Mouse (Mus musculus) heart, embryonic 14.5 days (tissue): ENCODE data around the gene Dlst. TPM values are rescaled to one million over a fixed set of nuclear protein-coding genes. Genes with fewer than 3 reads are reported as not detected.
"Not testable (repeated sequence)": the region's sequence is repeated elsewhere in the genome, so short reads cannot be mapped to it uniquely, and the experiment has no call there.

Experiments used
- ATAC-seq: fragments of 200-750 bp; cut with Nextera tagmentation; 2 replicates; pipeline ENCODE4 v1.8.0; 2017; ENCODE audit warnings: low read depth, moderate TSS enrichment; ENCODE audit not compliant: insufficient number of reproducible peaks, insufficient read depth, low FRiP score
- H3K27ac ChIP-seq, 2 experiments: fragments of 200-500 bp in 1 of 2; fragments of 300-500 bp in 1 of 2; sonication (generic) in 1 of 2; replicated peaks in 1 of 2; 2 replicates each; pipeline ENCODE4 v1.5.1; 2012 to 2014; ENCODE audit warnings: low read depth in 2 of 2, low read length in 2 of 2, control low read depth in 1 of 2, mild to moderate bottlenecking in 1 of 2, mixed read lengths in 1 of 2; ENCODE audit not compliant: control insufficient read depth in 1 of 2, insufficient read depth in 1 of 2
- H3K27me3 ChIP-seq: fragments of 300-500 bp; sonication (generic); 2 replicates; pipeline ENCODE4 v1.6.1; 2014; ENCODE audit warnings: mild to moderate bottlenecking, low read length, control low read depth; ENCODE audit not compliant: control insufficient read depth, insufficient read depth
- H3K36me3 ChIP-seq: fragments of 300-500 bp; sonication (generic); 2 replicates; pipeline ENCODE4 v1.6.1; 2014; ENCODE audit warnings: mild to moderate bottlenecking, control low read depth, low read length, mixed read lengths; ENCODE audit not compliant: control insufficient read depth, insufficient read depth
- H3K4me1 ChIP-seq, 2 experiments: fragments of 200-500 bp in 1 of 2; fragments of 300-500 bp in 1 of 2; sonication (generic) in 1 of 2; 2 replicates each; pipeline ENCODE4 v1.6.1; 2012 to 2014; ENCODE audit warnings: low read length in 2 of 2, control low read depth in 1 of 2, mixed read lengths in 1 of 2; ENCODE audit not compliant: control insufficient read depth in 2 of 2, insufficient read depth in 2 of 2
- H3K4me2 ChIP-seq: fragments of 300-500 bp; sonication (generic); 2 replicates; pipeline ENCODE4 v1.6.1; 2014; ENCODE audit warnings: mild to moderate bottlenecking, low read length
- H3K4me3 ChIP-seq, 2 experiments: fragments of 200-500 bp in 1 of 2; fragments of 300-500 bp in 1 of 2; sonication (generic) in 1 of 2; 2 replicates each; pipeline ENCODE4 v1.5.1; 2012 to 2014; ENCODE audit warnings: low read length in 2 of 2, mild to moderate bottlenecking in 2 of 2, control low read depth in 1 of 2, low read depth in 1 of 2, moderate library complexity in 1 of 2; ENCODE audit not compliant: control insufficient read depth in 1 of 2, insufficient read depth in 1 of 2
- H3K9ac ChIP-seq: fragments of 300-500 bp; sonication (generic); 2 replicates; pipeline ENCODE4 v1.6.1; 2014; ENCODE audit warnings: mild to moderate bottlenecking, low read length
- H3K9me3 ChIP-seq: fragments of 300-500 bp; sonication (generic); 2 replicates; pipeline ENCODE4 v1.6.1; 2016; ENCODE audit warnings: low read length, control low read depth; ENCODE audit not compliant: control insufficient read depth
- WGBS: fragments of 180-500 bp; shearing (Covaris S2); extraction: QIAGEN DNeasy Blood & Tissue Kit; methylation state at CpG from one replicate; pipeline ENCODE4 v1.1.7; 2014; 5-methylcytosine and 5-hydroxymethylcytosine counted together
- polyA plus RNA-seq: library from polyadenylated mRNA; unstranded; fragments of >200 nt; fragmentation: Nextera tagmentation; extraction: Ambion mirVana; gene quantifications from 2 replicates; pipeline ENCODE4 v1.2.1, GENCODE M21; 2014

Gene Dlst
- polyA plus RNA-seq, 1 experiment from 2014 or later, result 197 TPM

DNA sequence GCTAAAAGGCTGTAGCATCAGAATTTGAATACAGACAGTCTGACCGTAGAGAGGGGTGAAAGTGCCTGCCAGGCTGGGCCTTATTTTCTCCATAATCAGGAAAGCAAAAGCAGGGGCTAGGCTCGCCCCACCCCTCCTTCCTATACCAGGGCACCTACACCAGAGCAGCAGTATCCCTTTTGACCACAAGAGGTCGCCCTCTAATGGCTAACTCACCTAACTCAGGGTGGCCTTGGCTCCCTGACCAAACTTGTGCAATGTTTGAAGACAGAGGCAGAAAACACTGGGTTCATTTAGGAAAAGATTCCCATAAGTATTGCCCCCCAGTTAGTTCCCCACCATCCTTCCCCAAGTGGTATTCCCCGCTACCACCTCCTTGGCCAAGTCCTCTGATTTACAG, 32.2 kb downstream of the Dlst start:
- Histone ChIP-seq H3K9ac (no peak overlapping the region), H3K9me3 (no peaks in the 10 kb centered on the region), H3K27ac (no peak overlapping the region), H3K4me3 (no peak overlapping the region), H3K4me1 (peaks cover 0 to 14% of the 10 kb centered on the region in 2 experiments; a peak in 2 of 4 replicates), H3K36me3 (no peaks in the 10 kb centered on the region), H3K27me3 (peaks cover 8% of the 10 kb centered on the region; the same call in 1 of the 2 replicates), H3K4me2 (no peak overlapping the region)
- 24% methylated on average over 4 of the region's 4 CpGs for WGBS
- ATAC-seq, result no peak; the same call in 1 of the 2 replicates

DNA sequence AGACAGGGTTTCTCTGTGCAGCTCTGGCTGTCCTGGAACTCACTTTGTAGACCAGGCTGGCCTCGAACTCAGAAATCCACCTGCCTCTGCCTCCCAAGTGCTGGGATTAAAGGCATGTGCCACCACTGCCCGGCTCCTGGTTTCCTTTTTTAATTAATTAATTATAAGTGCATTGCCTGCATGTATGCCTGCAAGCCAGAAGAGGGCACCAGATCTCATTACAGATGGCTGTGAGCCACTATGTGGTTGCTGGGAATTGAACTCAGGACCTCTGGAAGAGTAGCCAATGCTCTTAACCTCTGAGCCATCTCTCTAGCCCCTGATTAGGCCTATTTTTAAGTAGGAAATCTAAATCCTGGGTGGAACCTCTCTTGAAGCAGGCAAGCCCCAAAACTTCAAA, 33.6 kb downstream of the Dlst start:
- H3K36me3 ChIP-seq, H3K27ac ChIP-seq, ATAC-seq, H3K9ac ChIP-seq, H3K9me3 ChIP-seq, H3K27me3 ChIP-seq, H3K4me3 ChIP-seq, H3K4me2 ChIP-seq: not testable (repeated sequence)
- WGBS, result 83% methylated on average over 2 of the region's 2 CpGs
- peaks cover 0 to 14% of the 10 kb centered on the region in 2 experiments; a peak in 2 of 4 replicates for H3K4me1 ChIP-seq

DNA sequence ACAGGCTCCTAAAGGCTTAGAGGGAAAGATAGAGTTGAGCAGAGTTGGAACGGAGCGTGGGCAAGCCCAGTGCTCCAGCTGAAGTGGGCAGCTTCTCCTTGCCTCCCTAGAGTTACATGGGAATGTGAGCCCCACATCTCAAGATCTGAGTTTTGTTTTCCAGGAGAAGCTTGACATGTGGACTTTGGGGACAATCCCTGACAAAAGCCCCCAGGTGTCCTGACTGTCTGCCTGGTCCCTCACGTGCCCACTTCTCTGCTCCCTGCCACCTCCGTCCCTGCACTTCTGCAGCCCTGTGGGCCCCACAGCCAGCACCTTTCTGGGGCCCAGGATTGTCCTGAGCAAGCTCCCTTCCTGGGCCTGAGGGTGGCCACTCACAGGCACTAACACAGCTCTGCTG, 34.2 kb downstream of the Dlst start:
- Histone ChIP-seq H3K4me1 (peaks cover 0 to 14% of the 10 kb centered on the region in 2 experiments; a peak in 2 of 4 replicates), H3K9me3 (no peaks in the 10 kb centered on the region), H3K4me3 (no peak overlapping the region), H3K27me3 (peaks cover 7% of the 10 kb centered on the region; the same call in 1 of the 2 replicates), H3K9ac (no peak overlapping the region), H3K36me3 (no peaks in the 10 kb centered on the region), H3K4me2 (no peak overlapping the region), H3K27ac (no peak overlapping the region)
- WGBS, result 90% methylated on average over 4 of the region's 4 CpGs
- ATAC-seq, result no peak

DNA sequence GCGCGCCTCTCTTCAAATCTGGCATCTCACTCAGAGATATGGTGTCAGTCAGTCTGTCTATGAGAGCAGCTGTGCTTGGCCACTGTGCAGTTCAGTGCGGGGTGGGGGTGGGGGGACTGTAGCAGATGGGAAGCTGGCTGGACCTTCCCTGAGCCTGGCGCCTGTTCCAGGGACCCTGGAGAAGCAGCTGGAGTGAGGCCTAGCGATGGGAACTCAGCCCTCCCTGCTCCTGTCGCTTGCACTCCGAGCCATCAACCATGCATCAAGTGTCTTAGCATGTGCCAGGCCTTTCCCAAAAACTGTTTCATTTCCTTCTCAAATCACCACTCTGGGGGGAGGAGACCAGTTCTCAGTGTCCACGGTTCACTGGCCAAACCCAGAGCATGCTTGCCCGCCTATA, 35.0 kb downstream of the Dlst start:
- Histone ChIP-seq H3K36me3 (no peaks in the 10 kb centered on the region), H3K9ac (no peak overlapping the region), H3K4me3 (no peak overlapping the region), H3K27ac (no peak overlapping the region; a peak in 1 of 4 replicates), H3K27me3 (no peaks in the 10 kb centered on the region), H3K4me2 (no peak overlapping the region), H3K4me1 (peaks cover 3 to 18% of the 10 kb centered on the region in 2 experiments), H3K9me3 (no peaks in the 10 kb centered on the region)
- 49% methylated on average over 9 of the region's 9 CpGs for WGBS
- no peak for ATAC-seq

DNA sequence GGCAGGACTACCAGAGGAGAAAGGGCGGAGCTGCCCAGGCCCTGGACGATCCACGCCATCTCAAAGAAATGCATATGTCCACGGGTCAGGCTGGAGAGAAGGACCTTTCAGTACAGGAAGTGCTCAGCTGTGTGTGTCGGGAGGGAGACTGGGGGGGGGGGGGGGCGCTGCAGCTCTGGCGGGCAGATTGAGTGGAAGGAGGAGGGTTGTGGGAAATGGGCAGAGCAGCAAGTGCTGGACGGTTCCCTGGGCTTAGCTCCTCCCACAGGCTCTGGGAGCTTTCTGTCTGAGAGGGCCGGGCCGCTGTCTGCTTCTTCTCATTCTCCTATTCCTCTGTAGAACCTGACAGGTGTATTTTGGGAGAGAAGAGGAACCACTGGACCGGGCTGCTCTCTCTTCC, 35.7 kb downstream of the Dlst start:
- no peaks in the 10 kb centered on the region for H3K9me3 ChIP-seq
- H3K36me3 ChIP-seq, result no peaks in the 10 kb centered on the region
- H3K27me3 ChIP-seq, result no peaks in the 10 kb centered on the region; the same call in 1 of the 2 replicates
- WGBS, result 25% methylated on average over 9 of the region's 11 CpGs
- ATAC-seq, result no peak
- peaks cover 3 to 22% of the 10 kb centered on the region in 2 experiments for H3K4me1 ChIP-seq
- H3K4me3 ChIP-seq, result no peak overlapping the region
- no peak overlapping the region for H3K9ac ChIP-seq
- H3K4me2 ChIP-seq, result no peak overlapping the region
- no peak overlapping the region for H3K27ac ChIP-seq

DNA sequence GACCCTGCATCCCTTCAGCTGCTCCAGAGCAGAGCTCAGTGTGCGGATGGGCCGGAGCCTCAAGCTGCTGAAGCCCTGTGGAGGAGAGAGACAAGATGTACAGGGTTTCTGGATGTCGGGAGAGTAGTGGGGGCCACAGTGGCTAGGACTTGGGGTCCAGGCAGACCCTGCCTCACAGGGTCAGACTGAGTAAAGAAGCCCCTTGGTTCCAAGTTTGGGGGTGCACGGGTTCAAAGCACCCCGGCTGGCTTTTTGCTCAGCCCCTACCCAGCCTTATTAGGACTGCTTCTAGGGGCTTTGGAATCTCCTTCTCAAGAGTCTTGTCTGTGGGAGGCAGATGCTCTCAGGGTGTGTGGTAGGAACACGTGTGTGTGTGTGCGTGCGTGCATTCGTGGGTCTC, 36.2 kb downstream of the Dlst start:
- Histone ChIP-seq H3K36me3 (no peaks in the 10 kb centered on the region), H3K27me3 (no peaks in the 10 kb centered on the region; the same call in 1 of the 2 replicates), H3K4me1 (peaks cover 3 to 22% of the 10 kb centered on the region in 2 experiments), H3K9ac (no peak overlapping the region), H3K4me3 (no peak overlapping the region), H3K9me3 (no peaks in the 10 kb centered on the region), H3K4me2 (no peak overlapping the region), H3K27ac (no peak overlapping the region)
- WGBS, result 76% methylated on average over 9 of the region's 9 CpGs
- no peak for ATAC-seq

DNA sequence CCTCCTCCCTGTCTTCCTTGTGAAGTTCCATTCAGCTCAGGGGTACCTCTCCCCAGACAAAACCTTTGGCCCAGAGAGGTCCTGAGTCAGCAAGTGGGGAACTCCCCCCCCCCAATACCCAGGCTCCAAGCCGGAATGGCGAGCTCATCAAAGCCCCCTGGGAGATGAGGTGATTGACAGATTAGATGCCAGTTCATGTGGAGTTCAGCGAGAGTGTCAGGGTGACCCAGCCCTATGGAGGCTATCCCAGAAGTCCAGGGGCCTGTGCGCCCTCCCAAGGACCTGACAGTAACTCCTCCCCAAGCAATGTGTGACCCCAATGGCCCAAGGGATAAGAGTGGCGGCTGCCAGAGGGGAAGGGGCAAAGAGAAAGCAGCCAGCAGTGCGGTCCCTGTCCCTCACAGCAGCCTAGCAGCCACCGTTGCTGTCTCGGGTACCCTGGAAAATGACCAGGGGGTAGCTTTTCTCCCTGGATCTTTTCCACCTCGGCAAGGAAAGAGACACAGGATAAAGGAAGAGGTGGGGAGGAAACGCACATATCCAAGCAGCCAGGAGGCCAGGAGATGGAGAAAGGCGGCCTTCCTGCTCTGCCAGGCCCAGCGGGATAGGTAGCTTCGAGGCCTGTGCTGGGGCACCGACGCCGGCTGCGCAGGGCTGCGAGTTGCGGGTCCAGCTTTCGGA, 39.8 kb downstream of the Dlst start:
- no peak for ATAC-seq

More for the DNA sequence above, 39.8 kb downstream of the Dlst start:
- H3K27me3 ChIP-seq, result no peaks in the 10 kb centered on the region; the same call in 1 of the 2 replicates
- H3K9ac ChIP-seq, result peak overlapping the region; percentile 53; the same call in 1 of the 2 replicates
- peak overlapping the region; percentile 63 for H3K4me2 ChIP-seq
- peaks cover 4 to 22% of the 10 kb centered on the region in 2 experiments for H3K4me1 ChIP-seq
- H3K27ac ChIP-seq, result no peak overlapping the region
- WGBS, result 9% methylated on average over 20 of the region's 20 CpGs
- peak overlapping the region; percentile 14 to 32 for H3K4me3 ChIP-seq
- H3K9me3 ChIP-seq, result no peaks in the 10 kb centered on the region
- H3K36me3 ChIP-seq, result no peaks in the 10 kb centered on the region
